Mouse (Mus musculus) lung, embryonic 14.5 days (tissue): ENCODE measurements around the gene Xrcc4. TPM values are rescaled to one million over a fixed set of nuclear protein-coding genes. Genes with fewer than 3 reads are reported as not detected.
A peak's percentile ranks its signal among the peaks of the same experiment; 100 is the strongest.

ENCODE experiments used
- ATAC-seq: fragments of 200-750 bp; cut with Nextera tagmentation; 2 replicates; pipeline ENCODE4 v1.8.0; 2017; ENCODE audit warnings: mild to moderate bottlenecking, moderate TSS enrichment, moderate library complexity; ENCODE audit not compliant: insufficient read depth
- DNase-seq: peaks from one replicate; pipeline ENCODE4 v3.0.0-alpha.2; 2015
- H3K27ac ChIP-seq: fragments of 300-500 bp; sonication (generic); 2 replicates; pipeline ENCODE4 v1.5.1; 2014; ENCODE audit warnings: low read depth, mild to moderate bottlenecking, moderate library complexity
- H3K27me3 ChIP-seq: fragments of 300-500 bp; sonication (generic); 2 replicates; pipeline ENCODE4 v1.6.1; 2014; ENCODE audit warnings: low read length, control low read depth; ENCODE audit not compliant: insufficient read depth
- H3K36me3 ChIP-seq: fragments of 300-500 bp; sonication (generic); 2 replicates; pipeline ENCODE4 v1.6.1; 2014; ENCODE audit warnings: control low read depth; ENCODE audit not compliant: insufficient read depth
- H3K4me1 ChIP-seq: fragments of 300-500 bp; sonication (generic); 2 replicates; pipeline ENCODE4 v1.6.1; 2014; ENCODE audit warnings: antibody characterized with exemption, control low read depth; ENCODE audit not compliant: insufficient read depth
- H3K4me2 ChIP-seq: fragments of 300-500 bp; sonication (generic); 2 replicates; pipeline ENCODE4 v1.6.1; 2014; ENCODE audit warnings: mild to moderate bottlenecking
- H3K4me3 ChIP-seq: fragments of 300-500 bp; sonication (generic); 2 replicates; pipeline ENCODE4 v1.5.1; 2014; ENCODE audit warnings: low read depth, low read length
- H3K9ac ChIP-seq: fragments of 300-500 bp; sonication (generic); 2 replicates; pipeline ENCODE4 v1.6.1; 2014
- H3K9me3 ChIP-seq: fragments of 300-500 bp; sonication (generic); 2 replicates; pipeline ENCODE4 v1.6.1; 2016; ENCODE audit warnings: low read depth, low read length, control low read depth
- CTCF ChIP-seq: IDR thresholded peaks from 2 replicates; pipeline ENCODE4 v1.5.1; 2016; ENCODE audit warnings: antibody characterized with exemption, low read depth
- WGBS: fragments of 180-500 bp; shearing (Covaris S2); extraction: QIAGEN DNeasy Blood & Tissue Kit; methylation state at CpG from one replicate; pipeline ENCODE4 v1.1.7; 2014; 5-methylcytosine and 5-hydroxymethylcytosine counted together
- polyA plus RNA-seq: library from polyadenylated mRNA; unstranded; fragments of >200 nt; fragmentation: Nextera tagmentation; extraction: Ambion mirVana; gene quantifications from 2 replicates; pipeline ENCODE4 v1.2.1, GENCODE M21; 2014

The Xrcc4 gene
- polyA plus RNA-seq, 1 experiment from 2014 or later, result 10.5 TPM

DNA sequence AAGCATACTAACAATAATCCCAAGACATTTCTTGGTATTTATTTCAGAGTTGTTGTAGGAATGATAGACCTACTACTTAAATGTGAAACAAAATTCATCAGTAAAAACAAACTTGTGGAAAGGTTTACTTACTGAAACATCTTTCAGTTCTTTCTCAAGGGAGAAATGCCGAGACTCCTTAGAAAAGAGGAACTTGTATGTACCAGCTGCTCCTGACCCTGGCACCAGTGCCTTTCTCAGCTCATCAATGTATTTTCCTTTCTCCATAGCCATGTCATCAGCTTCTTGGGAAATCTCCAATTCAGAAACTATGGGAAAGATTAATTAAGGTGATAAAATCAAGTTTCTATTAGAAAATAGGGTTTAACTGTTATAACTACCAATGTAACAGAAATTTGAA, 27.5 kb downstream of the Xrcc4 start:
- Histone ChIP-seq H3K36me3 (no peaks in the 10 kb centered on the region), H3K27me3 (no peaks in the 10 kb centered on the region), H3K4me2 (no peak overlapping the region), H3K4me1 (no peaks in the 10 kb centered on the region), H3K9me3 (no peaks in the 10 kb centered on the region), H3K4me3 (no peak overlapping the region), H3K27ac (no peak overlapping the region), H3K9ac (no peak overlapping the region)
- ATAC-seq (no peak), DNase-seq (no peak)
- WGBS, result 90% methylated on average over 1 of the region's 1 CpGs
- no peak for TF ChIP-seq CTCF

DNA sequence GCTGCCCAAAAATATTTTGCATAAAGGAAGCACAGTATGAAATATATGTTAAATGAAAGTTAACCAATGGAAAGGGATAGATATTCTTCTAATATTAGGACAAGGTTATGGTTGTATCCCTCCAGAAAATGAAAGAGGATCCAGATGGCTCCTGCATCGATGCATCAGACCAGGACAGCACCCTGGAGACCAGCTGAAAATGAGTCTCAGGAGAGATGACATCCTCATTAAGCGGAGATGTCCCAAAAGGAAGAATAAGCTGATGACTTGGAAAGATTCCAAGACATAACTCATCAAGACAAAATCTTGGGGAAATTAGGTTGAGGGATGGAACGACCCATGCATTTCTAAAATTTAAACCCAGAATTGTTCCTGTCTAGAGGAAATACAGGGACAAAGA, 37.0 kb downstream of the Xrcc4 start:
- DNase-seq, result no peak
- Histone ChIP-seq H3K9me3 (no peaks in the 10 kb centered on the region), H3K4me1 (no peaks in the 10 kb centered on the region), H3K27ac (no peak overlapping the region), H3K9ac (no peak overlapping the region), H3K4me3 (no peak overlapping the region), H3K4me2 (no peak overlapping the region), H3K36me3 (no peaks in the 10 kb centered on the region), H3K27me3 (no peaks in the 10 kb centered on the region)
- 66% methylated on average over 3 of the region's 3 CpGs for WGBS
- TF ChIP-seq CTCF, result no peak
- no peak for ATAC-seq

DNA sequence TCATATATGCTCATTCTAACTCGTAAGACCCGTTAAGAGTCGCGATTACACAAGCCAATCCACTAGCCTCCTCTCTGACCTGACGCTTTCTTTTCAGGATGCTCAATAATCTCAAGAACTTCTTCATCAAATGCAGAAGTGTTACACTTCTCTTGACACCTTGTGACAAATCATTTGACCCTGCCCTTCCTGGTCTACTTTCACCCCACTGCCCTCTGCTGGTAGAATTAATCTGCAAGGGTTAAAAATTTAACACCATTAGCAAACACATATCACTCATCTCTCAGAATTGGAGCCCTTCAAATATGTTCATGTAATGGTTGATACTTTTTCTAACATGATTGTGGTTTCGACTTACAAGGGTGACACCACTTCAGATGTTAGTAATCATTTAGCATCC, 37.7 kb downstream of the Xrcc4 start:
- Histone ChIP-seq H3K9ac (no peak overlapping the region), H3K27ac (no peak overlapping the region), H3K4me3 (no peak overlapping the region), H3K27me3 (no peaks in the 10 kb centered on the region), H3K36me3 (no peaks in the 10 kb centered on the region), H3K4me1 (no peaks in the 10 kb centered on the region), H3K4me2 (no peak overlapping the region), H3K9me3 (no peaks in the 10 kb centered on the region)
- no peak for ATAC-seq
- no peak for DNase-seq
- peak; percentile 25; the same call in 1 of the 2 replicates for TF ChIP-seq CTCF
- 71% methylated on average over 6 of the region's 6 CpGs for WGBS

DNA sequence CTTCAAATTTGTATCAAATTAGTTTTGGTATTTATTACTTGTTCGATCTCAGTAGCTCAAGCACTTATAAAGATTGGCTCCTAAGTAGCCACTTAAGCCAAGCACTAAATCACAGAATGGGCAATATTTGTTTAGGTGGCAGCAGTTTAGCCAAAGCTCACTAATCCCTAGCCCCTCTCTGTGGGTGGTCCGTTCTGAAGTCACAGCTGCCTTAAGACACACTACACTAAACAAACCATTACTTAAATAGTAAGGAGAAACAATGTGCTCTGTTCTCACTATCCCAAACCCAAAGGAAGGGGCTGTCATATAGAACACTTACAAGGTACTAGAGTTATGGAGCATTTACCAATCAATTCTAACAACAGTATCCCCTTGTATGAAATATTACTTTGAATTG, 49.8 kb downstream of the Xrcc4 start:
- peak; percentile 64 for DNase-seq

DNA sequence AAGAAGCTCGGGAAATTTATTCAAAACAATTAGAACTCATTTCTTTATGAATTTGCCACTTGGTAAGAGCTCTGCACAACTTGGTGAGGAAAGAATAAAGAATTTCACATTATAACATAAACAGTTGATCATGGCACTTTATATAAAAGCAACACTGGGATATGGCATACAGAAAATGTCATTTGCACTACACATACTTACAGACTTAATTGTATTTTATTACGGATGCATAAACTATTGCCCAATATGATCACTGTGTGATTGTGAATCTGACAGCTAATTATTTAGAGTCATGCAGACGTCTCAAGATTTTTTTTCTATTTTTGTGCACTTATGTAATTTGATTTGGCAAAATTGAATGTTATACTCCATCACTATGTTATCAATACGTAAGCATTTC, 56.4 kb downstream of the Xrcc4 start:
- H3K9ac ChIP-seq, result no peak overlapping the region
- no peaks in the 10 kb centered on the region for H3K27me3 ChIP-seq
- H3K4me2 ChIP-seq, result no peak overlapping the region
- H3K36me3 ChIP-seq, result no peaks in the 10 kb centered on the region
- ATAC-seq, result peak; percentile 76; the same call in 1 of the 2 replicates
- peak; percentile 67 for DNase-seq
- H3K9me3 ChIP-seq, result no peaks in the 10 kb centered on the region
- 38% methylated on average over 4 of the region's 4 CpGs for WGBS
- H3K4me1 ChIP-seq, result no peaks in the 10 kb centered on the region
- peak overlapping the region; percentile 63; the same call in 1 of the 2 replicates for H3K27ac ChIP-seq
- no peak for TF ChIP-seq CTCF
- H3K4me3 ChIP-seq, result no peak overlapping the region

More for the DNA sequence above, 49.8 kb downstream of the Xrcc4 start:
- ATAC-seq, result peak; percentile 62; the same call in 1 of the 2 replicates
- no peaks in the 10 kb centered on the region for H3K36me3 ChIP-seq
- 12% methylated on average over 2 of the region's 2 CpGs for WGBS
- H3K9ac ChIP-seq, result no peak overlapping the region
- no peaks in the 10 kb centered on the region for H3K9me3 ChIP-seq
- H3K27ac ChIP-seq, result no peak overlapping the region
- peaks cover 3% of the 10 kb centered on the region; the same call in 1 of the 2 replicates for H3K4me1 ChIP-seq
- TF ChIP-seq CTCF, result no peak
- no peak overlapping the region for H3K4me2 ChIP-seq
- H3K4me3 ChIP-seq, result no peak overlapping the region
- H3K27me3 ChIP-seq, result no peaks in the 10 kb centered on the region

- Histone ChIP-seq H3K9ac (no peak overlapping the region), H3K27ac (peak overlapping the region; percentile 63), H3K36me3 (no peaks in the 10 kb centered on the region), H3K4me1 (no peaks in the 10 kb centered on the region), H3K9me3 (no peaks in the 10 kb centered on the region), H3K4me2 (no peak overlapping the region), H3K4me3 (no peak overlapping the region), H3K27me3 (no peaks in the 10 kb centered on the region)
- WGBS, result 23% methylated on average over 2 of the region's 2 CpGs
- peak; percentile 70; the same call in 1 of the 2 replicates for ATAC-seq
- TF ChIP-seq CTCF, result no peak
- DNase-seq, result peak; percentile 57
Observed at GRCm38 (mm10) chr13:90032523-90032922, 56.9 kb downstream of the Xrcc4 start.

DNA sequence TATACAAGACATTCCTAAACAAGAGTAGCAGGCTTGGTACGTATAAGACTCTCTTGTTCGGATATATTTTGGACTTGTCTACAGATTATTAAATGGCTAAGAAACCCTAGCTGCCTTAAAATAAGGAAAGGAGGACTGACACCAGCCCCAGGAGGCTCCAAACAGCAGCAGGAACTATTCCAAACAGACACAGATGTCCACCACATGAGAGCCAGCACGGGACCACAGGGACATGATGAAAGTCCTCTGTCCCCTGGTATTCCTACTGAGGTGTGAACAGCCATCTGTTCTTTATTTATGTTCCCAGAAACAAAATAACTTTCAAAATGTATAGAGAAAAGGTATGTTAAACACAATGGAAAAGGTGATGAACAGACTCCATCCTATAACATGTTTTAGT, 58.5 kb downstream of the Xrcc4 start:
- Histone ChIP-seq H3K9ac (no peak overlapping the region), H3K27ac (no peak overlapping the region), H3K4me1 (no peaks in the 10 kb centered on the region), H3K27me3 (no peaks in the 10 kb centered on the region), H3K4me2 (no peak overlapping the region), H3K4me3 (no peak overlapping the region), H3K9me3 (no peaks in the 10 kb centered on the region), H3K36me3 (no peaks in the 10 kb centered on the region)
- TF ChIP-seq CTCF, result no peak
- 56% methylated on average over 3 of the region's 3 CpGs for WGBS
- DNase-seq (no peak), ATAC-seq (no peak)

- Histone ChIP-seq H3K36me3 (no peaks in the 10 kb centered on the region), H3K9me3 (no peaks in the 10 kb centered on the region), H3K4me2 (peak overlapping the region; percentile 20; the same call in 1 of the 2 replicates), H3K27ac (peak overlapping the region; percentile 49; the same call in 1 of the 2 replicates), H3K9ac (no peak overlapping the region), H3K27me3 (no peaks in the 10 kb centered on the region), H3K4me1 (peaks cover 5% of the 10 kb centered on the region; the same call in 1 of the 2 replicates), H3K4me3 (no peak overlapping the region)
- no peak for DNase-seq
- 41% methylated on average over 3 of the region's 3 CpGs for WGBS
- TF ChIP-seq CTCF, result no peak
- ATAC-seq, result no peak
Observed at GRCm38 (mm10) chr13:90012620-90013019, 76.8 kb downstream of the Xrcc4 start.
